Mouse (Mus musculus): Measurements from ENCODE around the gene D2hgdh. TPM values are rescaled to one million over a fixed set of nuclear protein-coding genes. Genes with fewer than 3 reads are reported as not detected.
"Not testable (repeated sequence)": the region's sequence is repeated elsewhere in the genome, so short reads cannot be mapped to it uniquely, and the experiment has no call there.

The D2hgdh gene
- total RNA-seq, 1 experiment, result 11.0 TPM

DNA sequence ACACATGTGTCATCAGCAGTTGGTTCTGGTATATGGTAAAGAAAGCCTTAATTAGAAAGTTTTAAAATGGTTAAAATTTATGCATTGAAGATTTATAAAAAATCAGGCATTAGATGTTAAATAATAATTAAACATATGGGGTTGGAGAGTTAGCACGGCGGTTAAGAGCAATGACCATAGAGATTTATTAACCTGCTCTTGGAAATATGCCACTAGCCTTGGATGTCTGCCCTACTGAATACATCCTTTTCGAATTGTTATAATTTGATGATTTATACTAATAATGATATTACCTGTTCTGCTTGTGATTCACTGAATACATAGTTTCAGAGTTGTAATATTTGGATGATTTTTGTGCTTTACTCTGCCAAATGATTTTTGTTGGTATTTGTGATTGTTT is 33.3 kb downstream of the D2hgdh start:
- in situ Hi-C loops (cut with MboI; ENCODE audit: low sequenced_read_pairs in 2 of 2, unreplicated experiment in 2 of 2), result no loop called here
- no peak overlapping the region for H3K9ac ChIP-seq (ENCODE audit: insufficient read depth, low read depth, low read length, poor library complexity, severe bottlenecking)
- no peak for TF ChIP-seq CHD2 (IDR thresholded peaks at IDR 0.05; ENCODE audit: low read depth, low read length)
- no peak overlapping the region for H3K4me3 ChIP-seq (ENCODE audit: insufficient read depth in 1 of 2, low read depth in 1 of 2, low read length in 2 of 2, poor library complexity in 1 of 2, severe bottlenecking in 1 of 2)
- H3K36me3 ChIP-seq (ENCODE audit: control insufficient read depth, insufficient read depth, low read length, poor library complexity, severe bottlenecking), result no peaks in the 10 kb centered on the region
- no peak overlapping the region for H3K27ac ChIP-seq (ENCODE audit: insufficient read depth, low read depth, low read length, poor library complexity, severe bottlenecking)
- no peaks in the 10 kb centered on the region for H3K9me3 ChIP-seq (ENCODE audit: control insufficient read depth, insufficient read depth, low read depth, low read length)
- no peaks in the 10 kb centered on the region for H3K4me1 ChIP-seq (ENCODE audit: control insufficient read depth in 2 of 2, insufficient read depth in 2 of 2, low read length in 2 of 2, poor library complexity in 1 of 2)
- no peak for DNase-seq (ENCODE audit: low read depth, low spot score)

GRCm38 (mm10) chr1:93859619-93860018 is 34.9 kb downstream of the D2hgdh start:
- H3K27ac ChIP-seq (ENCODE audit: insufficient read depth, low read depth, low read length, poor library complexity, severe bottlenecking), result no peak overlapping the region
- H3K9ac ChIP-seq (ENCODE audit: insufficient read depth, low read depth, low read length, poor library complexity, severe bottlenecking), result no peak overlapping the region
- no peaks in the 10 kb centered on the region for H3K4me1 ChIP-seq (ENCODE audit: control insufficient read depth in 2 of 2, insufficient read depth in 2 of 2, low read length in 2 of 2, poor library complexity in 1 of 2)
- H3K9me3 ChIP-seq (ENCODE audit: control insufficient read depth, insufficient read depth, low read depth, low read length), result no peaks in the 10 kb centered on the region
- no peaks in the 10 kb centered on the region for H3K36me3 ChIP-seq (ENCODE audit: control insufficient read depth, insufficient read depth, low read length, poor library complexity, severe bottlenecking)
- no peak for DNase-seq (ENCODE audit: low read depth, low spot score)
- in situ Hi-C loops (cut with MboI; ENCODE audit: low sequenced_read_pairs in 2 of 2, unreplicated experiment in 2 of 2), result no loop called here
- H3K4me3 ChIP-seq (ENCODE audit: insufficient read depth in 1 of 2, low read depth in 1 of 2, low read length in 2 of 2, poor library complexity in 1 of 2, severe bottlenecking in 1 of 2), result no peak overlapping the region
- no peak for TF ChIP-seq CHD2 (IDR thresholded peaks at IDR 0.05; ENCODE audit: low read depth, low read length)
- no peak for TF ChIP-seq ZNF384 (IDR thresholded peaks at IDR 0.05; ENCODE audit: low read depth, low read length)
- no peak for TF ChIP-seq HCFC1 (IDR thresholded peaks at IDR 0.05; ENCODE audit: borderline replicate concordance, insufficient read depth, low read length)

- DNase-seq (ENCODE audit: low read depth, low spot score); H3K9me3 ChIP-seq (ENCODE audit: control insufficient read depth, insufficient read depth, low read depth, low read length); H3K36me3 ChIP-seq (ENCODE audit: control insufficient read depth, insufficient read depth, low read length, poor library complexity, severe bottlenecking); H3K4me3 ChIP-seq (ENCODE audit: insufficient read depth in 1 of 2, low read depth in 1 of 2, low read length in 2 of 2, poor library complexity in 1 of 2, severe bottlenecking in 1 of 2); H3K9ac ChIP-seq (ENCODE audit: insufficient read depth, low read depth, low read length, poor library complexity, severe bottlenecking); H3K27ac ChIP-seq (ENCODE audit: insufficient read depth, low read depth, low read length, poor library complexity, severe bottlenecking); H3K4me1 ChIP-seq (ENCODE audit: control insufficient read depth in 2 of 2, insufficient read depth in 2 of 2, low read length in 2 of 2, poor library complexity in 1 of 2); in situ Hi-C loops (cut with MboI; ENCODE audit: low sequenced_read_pairs in 2 of 2, unreplicated experiment in 2 of 2): not testable (repeated sequence)
Measured at GRCm38 (mm10) chr1:93861048-93861447, 36.3 kb downstream of the D2hgdh start, which contains the start of gene Gal3st2. Gene Gal3st2 (plus strand): TSS chr1:93861306.

DNA sequence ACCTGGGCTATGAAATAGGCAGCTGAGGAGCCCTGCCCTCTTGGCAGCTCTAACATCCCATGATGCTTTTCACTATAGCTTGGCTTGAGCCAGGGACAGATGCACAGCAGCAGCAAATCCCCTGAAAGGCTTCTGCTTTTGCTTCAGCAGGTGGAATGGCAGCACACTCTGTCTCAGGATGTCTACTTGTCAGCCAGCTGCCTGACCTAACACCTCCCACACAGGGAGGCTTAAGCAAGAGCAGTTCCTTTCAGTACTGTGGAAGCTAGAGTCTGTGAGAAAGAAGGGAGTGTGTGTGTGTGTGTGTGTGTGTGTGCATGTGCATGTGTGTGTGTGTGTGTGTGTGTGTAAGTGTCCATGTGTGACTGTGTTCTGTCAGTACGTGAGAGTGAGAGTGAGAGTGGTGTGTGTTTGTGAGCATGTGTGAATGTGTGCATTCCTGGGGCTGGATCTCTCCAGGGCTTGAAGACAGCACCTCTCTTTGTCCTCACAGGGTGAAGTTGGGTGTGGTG is 46.9 kb downstream of the D2hgdh start:
- H3K36me3 ChIP-seq (ENCODE audit: control insufficient read depth, insufficient read depth, low read length, poor library complexity, severe bottlenecking); H3K27ac ChIP-seq (ENCODE audit: insufficient read depth, low read depth, low read length, poor library complexity, severe bottlenecking); H3K9me3 ChIP-seq (ENCODE audit: control insufficient read depth, insufficient read depth, low read depth, low read length); in situ Hi-C loops (cut with MboI; ENCODE audit: low sequenced_read_pairs in 2 of 2, unreplicated experiment in 2 of 2); H3K9ac ChIP-seq (ENCODE audit: insufficient read depth, low read depth, low read length, poor library complexity, severe bottlenecking); H3K4me1 ChIP-seq (ENCODE audit: control insufficient read depth in 2 of 2, insufficient read depth in 2 of 2, low read length in 2 of 2, poor library complexity in 1 of 2); DNase-seq (ENCODE audit: low read depth, low spot score); H3K4me3 ChIP-seq (ENCODE audit: insufficient read depth in 1 of 2, low read depth in 1 of 2, low read length in 2 of 2, poor library complexity in 1 of 2, severe bottlenecking in 1 of 2): not testable (repeated sequence)

DNA sequence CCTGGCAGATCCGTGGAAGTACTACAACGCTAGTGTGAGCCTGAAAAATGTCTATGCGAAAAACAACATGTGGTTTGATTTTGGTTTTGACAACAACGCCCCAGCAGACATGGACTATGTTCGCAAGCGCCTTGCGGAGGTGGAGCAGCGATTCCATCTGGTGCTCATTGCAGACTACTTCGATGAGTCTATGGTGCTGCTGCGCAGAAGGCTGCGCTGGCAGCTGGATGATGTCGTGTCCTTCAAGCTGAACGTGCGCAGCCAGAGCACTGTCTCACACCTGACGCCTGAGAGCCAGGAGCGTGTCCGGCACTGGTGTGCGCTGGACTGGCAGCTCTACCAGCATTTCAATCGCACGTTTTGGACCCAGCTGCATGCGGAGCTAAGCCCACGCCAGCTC is 49.7 kb downstream of the D2hgdh start:
- H3K4me3 ChIP-seq (ENCODE audit: insufficient read depth in 1 of 2, low read depth in 1 of 2, low read length in 2 of 2, poor library complexity in 1 of 2, severe bottlenecking in 1 of 2); H3K9me3 ChIP-seq (ENCODE audit: control insufficient read depth, insufficient read depth, low read depth, low read length); in situ Hi-C loops (cut with MboI; ENCODE audit: low sequenced_read_pairs in 2 of 2, unreplicated experiment in 2 of 2); H3K27ac ChIP-seq (ENCODE audit: insufficient read depth, low read depth, low read length, poor library complexity, severe bottlenecking); H3K4me1 ChIP-seq (ENCODE audit: control insufficient read depth in 2 of 2, insufficient read depth in 2 of 2, low read length in 2 of 2, poor library complexity in 1 of 2); DNase-seq (ENCODE audit: low read depth, low spot score); H3K36me3 ChIP-seq (ENCODE audit: control insufficient read depth, insufficient read depth, low read length, poor library complexity, severe bottlenecking); H3K9ac ChIP-seq (ENCODE audit: insufficient read depth, low read depth, low read length, poor library complexity, severe bottlenecking): not testable (repeated sequence)

DNA sequence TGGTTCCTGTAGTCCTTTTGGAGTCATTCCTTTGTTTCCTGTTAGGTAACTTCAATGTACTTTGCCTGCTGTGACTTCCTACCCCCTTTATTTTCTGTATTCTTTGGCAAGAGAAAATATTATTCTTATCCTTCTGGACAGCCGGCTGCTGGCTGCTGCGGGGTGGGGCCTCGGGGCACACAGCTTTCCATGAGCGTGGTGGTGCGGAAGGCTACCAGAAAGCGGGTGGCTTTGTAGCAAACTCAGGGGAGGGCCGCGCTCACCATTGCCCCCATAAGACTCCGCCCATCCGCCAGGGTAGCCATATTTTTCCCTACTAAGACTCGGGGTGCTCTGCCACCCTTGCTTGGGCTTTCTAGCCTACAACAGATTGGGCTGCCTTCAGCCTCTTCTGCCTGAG is 57.1 kb downstream of the D2hgdh start:
- DNase-seq (ENCODE audit: low read depth, low spot score); in situ Hi-C loops (cut with MboI; ENCODE audit: low sequenced_read_pairs in 2 of 2, unreplicated experiment in 2 of 2); H3K4me3 ChIP-seq (ENCODE audit: insufficient read depth in 1 of 2, low read depth in 1 of 2, low read length in 2 of 2, poor library complexity in 1 of 2, severe bottlenecking in 1 of 2); H3K9ac ChIP-seq (ENCODE audit: insufficient read depth, low read depth, low read length, poor library complexity, severe bottlenecking); H3K36me3 ChIP-seq (ENCODE audit: control insufficient read depth, insufficient read depth, low read length, poor library complexity, severe bottlenecking); H3K27ac ChIP-seq (ENCODE audit: insufficient read depth, low read depth, low read length, poor library complexity, severe bottlenecking); H3K9me3 ChIP-seq (ENCODE audit: control insufficient read depth, insufficient read depth, low read depth, low read length); H3K4me1 ChIP-seq (ENCODE audit: control insufficient read depth in 2 of 2, insufficient read depth in 2 of 2, low read length in 2 of 2, poor library complexity in 1 of 2): not testable (repeated sequence)
